Mouse (Mus musculus) brain, embryonic 18.5 days (tissue): ENCODE measurements around the gene Mnat1.

Experiments used
- DNase-seq: peaks from one replicate; pipeline ENCODE4 v3.0.0-alpha.2; 2012; ENCODE audit warnings: low read depth, low spot score

Gene Mnat1

DNA sequence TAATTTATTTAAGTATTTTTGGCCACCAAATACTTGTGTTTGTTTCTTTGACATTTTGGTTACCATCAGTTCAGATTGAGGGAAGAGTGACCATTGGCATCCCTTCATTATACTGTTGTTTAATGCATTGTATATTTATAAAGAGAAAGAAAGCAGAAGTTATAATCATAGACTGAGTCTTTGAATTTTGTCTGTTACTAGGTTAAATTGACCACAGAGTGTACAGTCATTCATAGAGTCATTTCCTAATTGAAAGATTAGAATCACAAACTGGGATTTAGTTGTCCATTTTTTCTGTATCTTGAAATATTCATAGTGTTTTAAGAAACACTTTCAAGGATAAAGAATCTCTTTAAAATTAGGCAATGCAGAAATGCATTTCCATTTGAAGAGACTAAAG, 108.0 kb downstream of the Mnat1 start:
- no peak for DNase-seq

DNA sequence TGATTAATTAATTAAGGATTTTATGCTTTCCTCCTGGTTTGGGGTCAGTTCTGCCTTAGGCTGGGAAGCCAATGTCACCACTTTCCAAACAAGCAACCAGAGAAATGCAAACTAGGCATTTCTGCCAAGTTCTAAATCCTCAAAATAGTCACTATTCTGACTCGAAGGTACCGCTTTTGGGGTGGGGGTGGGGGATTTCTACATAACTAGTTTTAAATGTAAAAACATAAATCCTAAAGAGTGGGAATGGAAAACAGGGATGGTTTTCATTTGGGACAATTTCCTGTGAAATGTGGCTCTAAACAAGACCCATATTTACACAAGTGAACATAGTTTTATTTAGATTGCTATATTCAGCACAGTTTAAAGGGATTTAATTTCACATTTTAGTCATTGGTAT, 109.1 kb downstream of the Mnat1 start:
- DNase-seq = no peak

GRCm38 (mm10) chr12:73241960-73242359, 118.4 kb downstream of the Mnat1 start:
- DNase-seq = peak; percentile 24

GRCm38 (mm10) chr12:73245687-73246086, 122.2 kb downstream of the Mnat1 start:
- DNase-seq = no peak

DNA sequence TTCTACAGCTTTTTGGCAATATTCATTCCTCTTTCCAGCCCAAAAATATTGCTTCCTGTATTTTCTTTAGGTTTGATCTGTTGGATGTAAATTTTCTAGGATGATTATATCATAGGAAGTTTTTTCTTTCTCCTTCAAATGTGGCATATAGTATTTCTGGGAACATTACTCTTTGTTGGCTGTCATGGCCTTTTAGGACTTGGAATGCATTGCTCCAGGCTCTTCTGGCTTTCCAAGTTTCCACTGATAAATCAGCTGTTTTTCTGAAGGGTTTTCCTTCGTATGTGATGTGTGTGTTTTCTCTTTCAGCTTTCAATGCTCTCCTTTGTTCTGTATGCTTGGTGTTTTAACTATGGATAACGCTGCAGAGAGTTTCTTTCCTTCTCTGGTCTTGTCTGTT, 131.5 kb downstream of the Mnat1 start:
- no peak for DNase-seq

GRCm38 (mm10) chr12:73259269-73259668, 135.8 kb downstream of the Mnat1 start:
- DNase-seq = no peak

GRCm38 (mm10) chr12:73260339-73260738, 136.8 kb downstream of the Mnat1 start:
- no peak for DNase-seq

- no peak for DNase-seq
Observed at GRCm38 (mm10) chr12:73265381-73265978, 142.0 kb downstream of the Mnat1 start.

GRCm38 (mm10) chr12:73266597-73266996, 143.1 kb downstream of the Mnat1 start:
- no peak for DNase-seq

GRCm38 (mm10) chr12:73268497-73268896, 145.0 kb downstream of the Mnat1 start:
- DNase-seq = no peak

GRCm38 (mm10) chr12:73269531-73269930, 146.0 kb downstream of the Mnat1 start:
- DNase-seq = no peak

DNA sequence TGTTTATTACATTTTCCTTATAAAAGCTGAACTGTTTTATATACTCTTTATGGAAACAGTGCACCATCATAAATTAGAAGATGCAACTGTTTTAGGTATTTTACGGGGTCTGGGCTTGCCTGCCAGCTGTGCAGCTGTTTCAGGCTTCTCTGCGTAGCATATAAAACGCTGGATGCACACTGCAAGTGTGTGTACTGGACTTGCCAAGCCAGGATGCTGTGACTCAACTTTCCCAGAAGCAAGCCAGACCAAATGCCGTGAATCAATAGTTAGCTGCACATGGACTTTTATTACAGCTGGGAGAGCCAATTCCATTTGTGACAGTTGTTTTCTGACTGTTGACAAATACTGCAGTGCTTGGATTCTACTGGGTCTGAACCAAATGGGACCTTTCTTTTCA, 146.4 kb downstream of the Mnat1 start:
- no peak for DNase-seq

DNA sequence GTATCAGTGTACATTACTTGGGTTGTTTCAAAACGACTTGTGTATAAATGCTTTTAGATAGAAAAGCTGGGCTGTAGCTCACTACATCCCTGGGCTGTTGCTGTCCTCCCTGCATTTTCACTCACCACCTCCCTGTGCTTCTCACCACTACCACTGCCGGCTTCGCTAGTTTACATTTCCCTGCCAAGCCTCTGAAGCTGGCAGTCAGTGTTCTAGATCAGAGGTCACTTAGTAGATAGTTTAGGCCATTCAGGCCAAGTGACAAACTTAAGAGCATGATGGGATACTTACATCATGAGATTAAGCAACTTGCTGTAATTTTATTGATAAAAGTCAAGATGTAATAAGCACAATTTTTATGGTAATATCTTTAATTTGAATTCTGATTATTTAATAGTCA, 151.4 kb downstream of the Mnat1 start:
- DNase-seq = no peak

DNA sequence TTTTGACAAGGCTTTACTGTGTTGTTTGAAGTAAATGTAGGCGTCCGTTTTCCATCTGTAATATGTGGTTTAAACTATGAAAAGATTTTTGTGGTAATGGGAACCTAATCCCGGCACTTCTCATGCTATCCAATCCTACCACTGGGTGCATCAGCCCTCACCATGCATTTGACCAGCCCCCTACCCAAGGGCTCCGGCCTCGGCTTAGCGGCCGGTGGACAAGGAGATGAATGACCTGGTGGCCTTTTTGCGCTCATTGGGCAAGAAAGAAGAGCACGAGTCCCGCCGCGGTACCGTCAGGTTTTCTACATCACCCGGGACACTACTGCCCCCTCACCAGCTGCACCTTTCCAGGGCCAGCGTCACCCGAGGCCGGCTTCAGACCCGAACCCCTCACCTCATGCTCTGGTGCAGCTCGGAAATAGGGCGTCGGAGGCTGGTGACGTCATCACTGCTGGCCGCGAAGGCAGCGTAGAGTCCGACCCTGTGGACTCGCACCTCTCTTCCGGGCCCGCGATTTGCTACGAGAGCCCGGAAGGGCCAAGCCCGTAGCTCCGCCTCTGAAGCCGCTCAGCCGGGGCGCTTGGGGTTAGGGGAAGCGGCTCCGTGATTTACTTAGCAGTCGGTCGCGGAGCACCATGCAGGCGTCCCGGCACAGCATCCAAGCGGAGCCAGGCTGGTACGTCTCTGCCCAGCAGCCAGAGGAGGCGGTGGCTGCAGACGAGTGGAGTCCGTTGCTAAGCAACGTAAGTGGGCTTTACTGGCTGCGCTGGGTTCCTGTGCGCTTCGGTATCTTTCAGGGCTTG, 163.0 kb downstream of the Mnat1 start, which contains the start of the genes Trmt5 and Slc38a6:
Trmt5 (minus strand) TSS at position 424 of the 806 bp plus-strand sequence.
Slc38a6 (plus strand) TSS at position 493 of the 806 bp plus-strand sequence.
- peak; percentile 80 for DNase-seq

- DNase-seq = no peak
Observed at GRCm38 (mm10) chr12:73287609-73288008, 164.1 kb downstream of the Mnat1 start.

GRCm38 (mm10) chr12:73288626-73289025, 165.1 kb downstream of the Mnat1 start:
- no peak for DNase-seq

GRCm38 (mm10) chr12:73294884-73295283, 171.4 kb downstream of the Mnat1 start:
- DNase-seq = no peak

DNA sequence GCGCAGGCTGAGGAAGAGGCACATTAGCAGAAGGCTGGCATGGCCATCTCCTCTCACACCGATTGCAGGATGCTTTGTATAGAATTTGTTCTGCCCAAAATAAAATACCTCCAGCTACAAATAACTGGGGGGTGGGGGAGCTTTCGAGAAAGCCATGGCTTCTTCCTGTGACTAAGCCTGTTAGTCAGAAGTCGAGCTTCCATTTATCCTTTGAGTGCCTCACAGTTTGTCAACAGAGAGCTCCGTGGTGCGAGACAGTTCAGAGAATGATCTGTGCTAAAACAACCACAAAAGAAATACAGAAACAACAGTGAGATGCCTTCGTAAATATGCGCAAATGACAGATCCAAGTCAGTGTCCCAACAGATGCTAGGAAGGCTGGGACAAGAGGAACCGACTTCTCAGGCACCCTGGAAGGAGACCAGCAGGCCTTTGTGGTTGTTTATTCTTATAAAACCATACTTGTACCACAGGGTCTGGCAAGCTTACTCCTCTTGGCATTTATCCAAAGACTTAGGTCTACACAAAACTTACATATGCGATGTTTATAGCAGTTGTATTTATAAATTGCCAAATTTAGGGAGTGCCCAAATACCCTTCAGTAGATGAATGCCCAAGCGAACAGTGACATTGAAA, 172.1 kb downstream of the Mnat1 start:
- no peak for DNase-seq

- no peak for DNase-seq
Observed at GRCm38 (mm10) chr12:73298621-73299020, 175.1 kb downstream of the Mnat1 start.

- DNase-seq = no peak
Observed at GRCm38 (mm10) chr12:73300531-73300930, 177.0 kb downstream of the Mnat1 start.

DNA sequence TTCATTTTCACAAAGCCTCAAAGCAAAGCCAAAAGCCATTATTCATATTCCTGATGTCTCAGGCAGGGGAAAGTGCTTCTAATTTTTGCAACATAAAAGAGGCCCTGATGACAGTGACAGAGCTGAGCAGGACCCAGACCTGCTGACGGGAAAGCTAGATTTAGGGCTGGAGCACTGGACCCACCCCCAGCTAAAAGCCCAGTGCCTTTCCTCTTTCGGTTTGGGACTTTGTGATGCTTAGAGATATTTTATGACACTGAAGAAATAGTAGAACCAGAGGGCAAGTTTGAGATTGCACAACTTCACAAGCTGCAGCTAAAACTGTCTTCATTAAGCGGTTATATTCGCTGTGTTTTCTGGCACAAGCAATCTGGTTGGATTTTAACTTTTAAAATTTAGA, 181.1 kb downstream of the Mnat1 start:
- DNase-seq = no peak

GRCm38 (mm10) chr12:73307750-73308149, 184.2 kb downstream of the Mnat1 start:
- no peak for DNase-seq

GRCm38 (mm10) chr12:73308711-73309110, 185.2 kb downstream of the Mnat1 start:
- no peak for DNase-seq
